Mouse (Mus musculus): ENCODE results near the gene Troap. TPM values are rescaled to one million over a fixed set of nuclear protein-coding genes. Genes with fewer than 3 reads are reported as not detected.
A peak's percentile ranks its signal among the peaks of the same experiment; 100 is the strongest.

The Troap gene
- polyA plus RNA-seq, 1 experiment: 27.8 TPM

DNA sequence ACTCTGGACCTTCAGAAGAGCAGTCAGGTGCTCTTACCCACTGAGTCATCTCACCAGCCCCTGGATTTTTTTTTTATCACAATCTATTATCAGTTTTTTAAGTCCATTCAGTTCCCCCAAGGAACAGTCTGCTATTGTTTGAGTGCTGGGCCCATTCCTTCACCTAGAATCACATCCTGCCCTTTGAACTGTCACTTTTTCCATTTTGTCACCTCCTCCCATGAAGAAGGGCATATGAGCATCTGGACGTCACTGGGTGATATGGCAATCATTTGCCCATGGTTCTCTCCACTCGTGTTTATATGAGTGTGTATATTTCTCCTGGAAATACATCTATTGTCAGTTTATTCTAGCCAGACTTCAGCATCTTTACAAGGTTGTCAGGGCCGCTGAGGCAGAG is 33.5 kb downstream of the Troap start:
- Histone ChIP-seq H3K4me1 (peaks cover 16% of the 10 kb centered on the region), H3K27me3 (replicated peaks) (peaks cover 26% of the 10 kb centered on the region), H3K9me3 (no peaks in the 10 kb centered on the region), H3K36me3 (replicated peaks; ENCODE audit: low read length) (no peaks in the 10 kb centered on the region), H3K4me3 (replicated peaks) (no peak overlapping the region)
- no peak for TF ChIP-seq GATA1 (IDR thresholded peaks at IDR 0.05; ENCODE audit: borderline replicate concordance, low read length)
- no peak for TF ChIP-seq FLI1 (IDR thresholded peaks at IDR 0.05; ENCODE audit: low read length)

- Histone ChIP-seq H3K4me3 (replicated peaks) (no peak overlapping the region), H3K27me3 (replicated peaks) (peaks cover 20% of the 10 kb centered on the region), H3K9me3 (no peaks in the 10 kb centered on the region), H3K4me1 (peaks cover 17% of the 10 kb centered on the region), H3K36me3 (replicated peaks; ENCODE audit: low read length) (no peaks in the 10 kb centered on the region)
- TF ChIP-seq GATA1 (IDR thresholded peaks at IDR 0.05; ENCODE audit: borderline replicate concordance, low read length): no peak
- no peak for TF ChIP-seq FLI1 (IDR thresholded peaks at IDR 0.05; ENCODE audit: low read length)
Measured at GRCm38 (mm10) chr15:99111139-99111538, 36.8 kb downstream of the Troap start.

GRCm38 (mm10) chr15:99111809-99112208 is 37.4 kb downstream of the Troap start:
- no peaks in the 10 kb centered on the region for H3K9me3 ChIP-seq
- TF ChIP-seq FLI1 (IDR thresholded peaks at IDR 0.05; ENCODE audit: low read length): no peak
- no peak for TF ChIP-seq GATA1 (IDR thresholded peaks at IDR 0.05; ENCODE audit: borderline replicate concordance, low read length)
- no peak overlapping the region for H3K4me3 ChIP-seq (replicated peaks)
- H3K36me3 ChIP-seq (replicated peaks; ENCODE audit: low read length): no peaks in the 10 kb centered on the region
- peaks cover 20% of the 10 kb centered on the region for H3K27me3 ChIP-seq (replicated peaks)
- H3K4me1 ChIP-seq: peaks cover 24% of the 10 kb centered on the region

DNA sequence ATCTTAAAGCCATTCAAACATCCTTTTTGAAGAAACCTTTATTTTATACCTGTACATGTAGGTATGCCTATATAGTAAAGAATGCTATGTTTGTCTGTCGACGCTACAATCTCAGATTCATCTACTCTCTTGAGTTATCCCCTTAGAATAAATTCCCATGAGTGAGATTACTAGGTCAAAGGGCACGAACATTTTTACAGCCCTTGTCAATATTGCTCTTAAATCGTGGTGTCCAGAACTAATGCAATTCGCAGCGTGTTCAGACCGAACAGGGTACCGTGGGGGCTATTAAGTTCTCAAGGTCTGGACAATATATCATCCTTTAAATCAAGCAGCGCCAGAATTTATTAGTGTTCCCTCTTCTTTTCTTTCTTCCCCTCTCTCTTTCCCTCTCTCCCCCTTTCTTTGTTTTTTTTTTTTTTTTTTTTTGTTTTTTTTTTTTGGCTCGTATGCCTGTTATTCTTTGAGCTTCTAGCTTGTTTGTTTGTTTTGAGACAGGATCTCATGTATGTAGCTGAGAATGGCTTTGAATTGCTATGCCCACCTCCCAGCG is 38.5 kb downstream of the Troap start:
- peaks cover 14% of the 10 kb centered on the region for H3K27me3 ChIP-seq (replicated peaks)
- TF ChIP-seq FLI1 (IDR thresholded peaks at IDR 0.05; ENCODE audit: low read length) (no peak), GATA1 (IDR thresholded peaks at IDR 0.05; ENCODE audit: borderline replicate concordance, low read length) (no peak)
- peaks cover 24% of the 10 kb centered on the region for H3K4me1 ChIP-seq
- H3K36me3 ChIP-seq (replicated peaks; ENCODE audit: low read length): no peaks in the 10 kb centered on the region
- H3K9me3 ChIP-seq: no peaks in the 10 kb centered on the region
- H3K4me3 ChIP-seq (replicated peaks): peak overlapping the region; percentile 82

GRCm38 (mm10) chr15:99113396-99113975 is 39.1 kb downstream of the Troap start:
- TF ChIP-seq GATA1 (IDR thresholded peaks at IDR 0.05; ENCODE audit: borderline replicate concordance, low read length) (no peak), FLI1 (IDR thresholded peaks at IDR 0.05; ENCODE audit: low read length) (no peak)
- Histone ChIP-seq H3K4me1 (peaks cover 24% of the 10 kb centered on the region), H3K9me3 (no peaks in the 10 kb centered on the region), H3K4me3 (replicated peaks) (peak overlapping the region; percentile 82), H3K27me3 (replicated peaks) (peaks cover 13% of the 10 kb centered on the region), H3K36me3 (replicated peaks; ENCODE audit: low read length) (no peaks in the 10 kb centered on the region)

DNA sequence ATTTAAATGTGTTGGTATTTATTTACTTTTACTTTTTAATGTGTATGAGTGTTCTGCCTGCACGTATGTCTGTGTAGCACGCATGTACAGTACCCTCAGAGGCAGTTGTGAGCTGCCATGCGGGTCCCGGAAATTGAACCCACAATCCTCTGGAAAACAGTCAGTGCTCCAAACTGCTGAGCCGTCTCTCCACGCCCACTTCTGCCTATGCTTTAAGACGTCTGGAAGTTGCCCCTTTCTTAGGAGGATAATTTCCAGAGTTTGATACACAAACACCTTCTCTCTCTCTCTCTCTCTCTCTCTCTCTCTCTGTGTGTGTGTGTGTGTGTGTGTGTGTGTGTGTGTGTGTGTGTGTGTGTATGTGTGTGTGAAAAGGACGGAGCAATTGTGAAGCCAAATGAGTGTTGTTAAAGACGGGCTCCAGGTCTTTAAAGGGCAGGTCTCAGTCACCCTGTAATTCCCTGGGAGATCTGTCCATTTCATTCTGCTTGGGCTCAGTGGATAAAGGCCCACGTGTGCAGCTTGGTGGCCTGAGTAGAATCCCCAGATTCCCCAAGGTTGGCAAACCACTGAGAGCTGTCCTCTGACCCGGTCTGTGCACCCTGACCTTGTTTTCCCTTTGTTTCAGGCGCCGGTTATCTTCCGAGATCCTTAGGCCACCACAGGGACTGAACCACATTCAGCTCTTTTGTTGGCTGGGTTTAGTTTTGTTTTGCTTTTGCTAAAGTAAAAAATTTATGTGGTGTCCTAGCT is 40.1 kb downstream of the Troap start:
- H3K36me3 ChIP-seq (replicated peaks; ENCODE audit: low read length): no peaks in the 10 kb centered on the region
- peaks cover 24% of the 10 kb centered on the region for H3K4me1 ChIP-seq
- TF ChIP-seq GATA1 (IDR thresholded peaks at IDR 0.05; ENCODE audit: borderline replicate concordance, low read length): no peak
- TF ChIP-seq FLI1 (IDR thresholded peaks at IDR 0.05; ENCODE audit: low read length): no peak
- peaks cover 10% of the 10 kb centered on the region for H3K27me3 ChIP-seq (replicated peaks)
- no peak overlapping the region for H3K4me3 ChIP-seq (replicated peaks)
- H3K9me3 ChIP-seq: no peaks in the 10 kb centered on the region

DNA sequence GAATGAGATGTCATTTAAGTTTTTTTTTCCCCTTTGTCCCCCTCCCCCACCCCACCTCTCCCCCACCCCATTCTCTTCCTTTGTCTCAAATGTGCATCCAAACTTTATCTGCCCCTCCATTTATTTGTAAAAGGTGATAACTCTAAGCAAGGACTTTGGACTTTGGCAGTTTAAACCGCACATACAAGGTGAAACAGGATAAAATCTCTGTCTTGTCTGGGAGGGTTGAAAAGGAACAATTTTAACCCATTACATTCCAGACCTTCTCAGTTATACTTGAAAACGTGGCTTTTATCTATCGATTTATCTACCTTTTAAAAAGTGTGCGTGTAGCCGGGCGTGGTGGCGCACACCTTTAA is 40.7 kb downstream of the Troap start:
- no peak for TF ChIP-seq FLI1 (IDR thresholded peaks at IDR 0.05; ENCODE audit: low read length)
- TF ChIP-seq GATA1 (IDR thresholded peaks at IDR 0.05; ENCODE audit: borderline replicate concordance, low read length): no peak
- no peaks in the 10 kb centered on the region for H3K36me3 ChIP-seq (replicated peaks; ENCODE audit: low read length)
- peaks cover 24% of the 10 kb centered on the region for H3K4me1 ChIP-seq
- peaks cover 5% of the 10 kb centered on the region for H3K27me3 ChIP-seq (replicated peaks)
- no peaks in the 10 kb centered on the region for H3K9me3 ChIP-seq
- no peak overlapping the region for H3K4me3 ChIP-seq (replicated peaks)

DNA sequence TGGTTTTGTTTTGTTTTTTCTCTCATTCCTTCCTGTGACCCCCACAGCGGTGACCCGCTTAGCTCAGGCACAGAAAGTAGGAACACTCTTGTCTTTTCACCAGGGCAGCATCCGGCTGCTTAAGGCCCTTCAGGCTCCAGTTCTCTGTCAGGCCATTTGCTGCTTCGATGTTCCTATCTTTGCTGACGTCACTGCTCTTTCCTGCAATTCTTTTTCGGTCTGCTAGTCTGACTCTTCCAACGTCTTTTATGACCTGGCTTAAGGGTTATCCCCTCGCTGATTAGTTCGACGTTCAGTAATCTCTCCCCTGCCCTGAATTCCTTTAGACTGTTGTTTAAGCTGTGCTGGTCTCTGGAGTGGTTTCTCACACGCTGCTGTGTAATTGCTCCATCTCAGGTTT is 42.2 kb downstream of the Troap start:
- no peak for TF ChIP-seq FLI1 (IDR thresholded peaks at IDR 0.05; ENCODE audit: low read length)
- TF ChIP-seq GATA1 (IDR thresholded peaks at IDR 0.05; ENCODE audit: borderline replicate concordance, low read length): no peak
- H3K36me3 ChIP-seq (replicated peaks; ENCODE audit: low read length): no peaks in the 10 kb centered on the region
- peak overlapping the region; percentile 23 for H3K4me3 ChIP-seq (replicated peaks)
- peaks cover 11% of the 10 kb centered on the region for H3K27me3 ChIP-seq (replicated peaks)
- no peaks in the 10 kb centered on the region for H3K9me3 ChIP-seq
- H3K4me1 ChIP-seq: peaks cover 23% of the 10 kb centered on the region

DNA sequence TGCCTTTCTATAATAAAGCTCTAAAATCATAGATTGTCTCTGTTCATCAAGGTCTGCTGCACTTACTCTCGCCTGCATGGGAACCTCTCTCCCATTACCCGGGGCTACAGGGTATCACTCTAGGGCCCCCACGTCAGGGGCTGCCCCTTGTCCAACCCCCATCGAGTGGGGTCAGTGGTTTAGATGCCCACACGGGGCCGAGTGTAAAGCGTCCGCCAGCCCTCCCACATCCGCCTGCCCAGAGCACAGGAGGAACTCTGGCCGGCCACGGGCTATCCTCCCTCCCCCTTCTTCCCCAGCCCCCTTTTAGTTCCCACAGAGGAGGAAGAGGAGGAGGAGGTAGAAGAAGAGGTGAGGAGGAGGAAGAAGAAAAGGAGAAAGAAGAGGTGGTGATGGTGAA is 46.4 kb downstream of the Troap start:
- Histone ChIP-seq H3K27me3 (replicated peaks) (peaks cover 12% of the 10 kb centered on the region), H3K4me3 (replicated peaks) (peak overlapping the region; percentile 70), H3K36me3 (replicated peaks; ENCODE audit: low read length) (no peaks in the 10 kb centered on the region), H3K4me1 (peaks cover 29% of the 10 kb centered on the region), H3K9me3 (no peaks in the 10 kb centered on the region)
- TF ChIP-seq GATA1 (IDR thresholded peaks at IDR 0.05; ENCODE audit: borderline replicate concordance, low read length) (no peak), FLI1 (IDR thresholded peaks at IDR 0.05; ENCODE audit: low read length) (no peak)

- Histone ChIP-seq H3K4me3 (replicated peaks) (no peak overlapping the region), H3K4me1 (peaks cover 31% of the 10 kb centered on the region)
Measured at GRCm38 (mm10) chr15:99122642-99123041, 48.3 kb downstream of the Troap start.

More at GRCm38 (mm10) chr15:99122642-99123041, 48.3 kb downstream of the Troap start:
- TF ChIP-seq GATA1 (IDR thresholded peaks at IDR 0.05; ENCODE audit: borderline replicate concordance, low read length): no peak
- H3K27me3 ChIP-seq (replicated peaks): peaks cover 15% of the 10 kb centered on the region
- no peaks in the 10 kb centered on the region for H3K36me3 ChIP-seq (replicated peaks; ENCODE audit: low read length)
- no peaks in the 10 kb centered on the region for H3K9me3 ChIP-seq

Measured in megakaryocyte, embryonic 14.5 days (primary cell).